ENCODE assay signal across 14 mouse cellular contexts in genomic region chr10:64023340-64023739, GRCm38 (mm10).
DNase-seq lines count a peak whose midpoint lies in the region; TF ChIP-seq lines count a peak whose summit lies in the region.
"Had no signal": no experiment of that assay in that cellular context is flagged by ENCODE, and none has a peak within 500 bp of the region (broad histone marks: within the 10 kb centered on the region; RNA-seq: fewer than 3 reads in every experiment).

No protein-coding gene starts in this region.

- peaks cover 11% of the 10 kb centered on the region for H3K4me1 ChIP-seq in bone marrow macrophage, adult 2 months (ENCODE audit: control insufficient read depth, insufficient read depth, low read length)
- no peaks in the 10 kb centered on the region for H3K4me1 ChIP-seq in heart, embryonic 10.5 days
- H3K4me1 ChIP-seq: liver, embryonic 13.5 days; midbrain, embryonic 12.5 days; neural tube, embryonic 12.5 days had no signal

- TF ChIP-seq CTCF in bone marrow macrophage, adult 2 months (IDR thresholded peaks at IDR 0.05; ENCODE audit: low read depth, low read length), result no peak

- peak; percentile 39 to 55 for DNase-seq in cerebellum, adult 18-20 months
- no peak for DNase-seq in cerebellum, postnatal 14 days
- DNase-seq in left cerebral cortex, adult 11 months (ENCODE audit: low spot score), result peak; percentile 42
- DNase-seq in left cerebral cortex, postnatal 4 days, result no peak
- DNase-seq in gastrocnemius, postnatal 10 days, result no peak
- no peak for DNase-seq in heart, embryonic 10.5 days (ENCODE audit: low spot score)
- DNase-seq: liver, embryonic 13.5 days; thymus, adult 18-20 months had no signal

- H3K4me2 ChIP-seq in myocyte (ENCODE audit: low read depth), result no peak overlapping the region
- H3K4me2 ChIP-seq: heart, embryonic 13.5 days; hindbrain, embryonic 15.5 days; liver, embryonic 13.5 days; midbrain, embryonic 12.5 days; neural tube, embryonic 12.5 days had no signal

- intact Hi-C loops in left cerebral cortex, postnatal 4 days (cut with DNase I), result no loop called here

- H3K4me3 ChIP-seq in bone marrow macrophage, adult 2 months (ENCODE audit: insufficient read depth, low read length), result no peak overlapping the region
- no peak overlapping the region for H3K4me3 ChIP-seq in myocyte
- H3K4me3 ChIP-seq in heart, embryonic 10.5 days, result no peak overlapping the region
- H3K4me3 ChIP-seq: heart, embryonic 13.5 days; hindbrain, embryonic 15.5 days; liver, embryonic 13.5 days; midbrain, embryonic 12.5 days; neural tube, embryonic 12.5 days had no signal

- 83% methylated on average over 6 of the region's 6 CpGs for WGBS in heart, embryonic 10.5 days

- H3K36me3 ChIP-seq in myocyte (ENCODE audit: control insufficient read depth, insufficient read depth), result no peaks in the 10 kb centered on the region
- H3K36me3 ChIP-seq in heart, embryonic 10.5 days, result no peaks in the 10 kb centered on the region
- H3K36me3 ChIP-seq: heart, embryonic 13.5 days; hindbrain, embryonic 15.5 days; liver, embryonic 13.5 days; midbrain, embryonic 12.5 days; neural tube, embryonic 12.5 days had no signal

- H3K27me3 ChIP-seq in myocyte (ENCODE audit: control insufficient read depth, insufficient read depth, insufficient read length), result no peaks in the 10 kb centered on the region
- H3K27me3 ChIP-seq in heart, embryonic 10.5 days (ENCODE audit: insufficient read depth, poor library complexity, severe bottlenecking), result no peaks in the 10 kb centered on the region
- H3K27me3 ChIP-seq: heart, embryonic 13.5 days; hindbrain, embryonic 15.5 days; liver, embryonic 13.5 days; midbrain, embryonic 12.5 days; neural tube, embryonic 12.5 days had no signal

- no peaks in the 10 kb centered on the region for H3K9me3 ChIP-seq in heart, embryonic 10.5 days
- H3K9me3 ChIP-seq: heart, embryonic 13.5 days; hindbrain, embryonic 15.5 days; liver, embryonic 13.5 days; midbrain, embryonic 12.5 days; neural tube, embryonic 12.5 days had no signal

- H3ac ChIP-seq in myocyte (ENCODE audit: control insufficient read depth, insufficient read length), result no peak overlapping the region

- TF ChIP-seq POLR2A in bone marrow macrophage, adult 2 months (IDR thresholded peaks at IDR 0.05; ENCODE audit: borderline replicate concordance, low read depth, low read length), result no peak
- no peak for TF ChIP-seq POLR2A in myocyte (IDR thresholded peaks at IDR 0.05; ENCODE audit: insufficient read length, low read depth)

- H3K79me2 ChIP-seq in myocyte (ENCODE audit: control insufficient read depth, insufficient read depth), result no peaks in the 10 kb centered on the region

- peak overlapping the region; percentile 29 for H3K27ac ChIP-seq in bone marrow macrophage, adult 2 months (ENCODE audit: insufficient read depth, low read depth, low read length)
- no peak overlapping the region for H3K27ac ChIP-seq in heart, embryonic 10.5 days
- H3K27ac ChIP-seq: heart, embryonic 13.5 days; hindbrain, embryonic 15.5 days; liver, embryonic 13.5 days; midbrain, embryonic 12.5 days; neural tube, embryonic 12.5 days had no signal

TF ChIP-seq in myocyte, 11 proteins besides CTCF, POLR2A, EP300 and RAD21:
- no peak for TF ChIP-seq SRF (IDR thresholded peaks at IDR 0.05; ENCODE audit: control insufficient read depth, insufficient read length, low read depth)
- peak; percentile 90 for TF ChIP-seq CEBPB (IDR thresholded peaks at IDR 0.05; ENCODE audit: insufficient read depth, poor library complexity, severe bottlenecking)
- no peak for TF ChIP-seq MYOD1 (IDR thresholded peaks at IDR 0.05; ENCODE audit: control insufficient read depth in 1 of 3, insufficient read length in 2 of 3, low read depth in 2 of 3)
- TF ChIP-seq TCF3 (IDR thresholded peaks at IDR 0.05; ENCODE audit: insufficient read length, low read depth), result no peak
TF ChIP-seq in myocyte: peak in this region for 1.

Comparison
In these comparisons a context has a peak if more than half of its experiments do, and no peak if none do; other contexts are left out.
1. DNase-seq: peak in cerebellum, adult 18-20 months (2 of 2) and left cerebral cortex, adult 11 months (single experiment); none in cerebellum, postnatal 14 days (0 of 2), left cerebral cortex, postnatal 4 days (single experiment), gastrocnemius, postnatal 10 days (single experiment) and heart, embryonic 10.5 days (single experiment).